10 mouse cellular contexts compared by ENCODE assay signal in the genomic region with DNA sequence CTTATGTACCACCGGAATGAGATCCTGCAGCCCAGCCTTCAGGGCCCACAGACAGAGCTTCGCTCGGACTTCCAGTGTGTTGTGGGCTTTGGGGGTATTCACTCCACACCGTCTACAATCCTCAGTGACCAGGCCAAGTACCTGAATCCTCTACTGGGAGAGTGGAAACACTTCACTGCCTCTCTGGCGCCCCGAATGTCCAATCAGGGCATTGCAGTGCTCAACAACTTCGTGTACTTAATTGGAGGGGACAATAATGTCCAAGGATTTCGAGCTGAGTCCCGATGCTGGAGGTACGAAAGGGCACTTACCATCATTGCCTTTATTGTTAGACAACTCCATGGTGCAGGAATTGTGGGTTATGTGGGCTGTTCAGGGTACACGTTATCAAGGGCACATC. TPM values are rescaled to one million over a fixed set of nuclear protein-coding genes. Genes with fewer than 3 reads are reported as not detected.
DNase-seq lines count a peak whose midpoint lies in the region; ATAC-seq and TF ChIP-seq lines count a peak whose summit lies in the region.
"Had no signal": no experiment of that assay in that cellular context is flagged by ENCODE, and none has a peak within 500 bp of the region (broad histone marks: within the 10 kb centered on the region; RNA-seq: fewer than 3 reads in every experiment).

No protein-coding gene starts in this region.

- H3K27ac ChIP-seq in forebrain, postnatal 0 days (ENCODE audit: low read depth, low read length): no peak overlapping the region
- no peak overlapping the region for H3K27ac ChIP-seq in forebrain, embryonic 10.5 days
- H3K27ac ChIP-seq in midbrain, embryonic 14.5 days (replicated peaks; ENCODE audit: low read depth, low read length): no peak overlapping the region
- no peak overlapping the region for H3K27ac ChIP-seq in midbrain, embryonic 13.5 days
- no peak overlapping the region for H3K27ac ChIP-seq in bone marrow macrophage, adult 2 months (ENCODE audit: insufficient read depth, low read depth, low read length)
- H3K27ac ChIP-seq: neural tube, embryonic 13.5 days had no signal

- no peak for DNase-seq in forebrain, postnatal 0 days
- no peak for DNase-seq in forebrain, embryonic 10.5 days (ENCODE audit: extremely low spot score, low spot score)
- peak; percentile 38 for DNase-seq in midbrain, embryonic 14.5 days
- peak; percentile 55 for DNase-seq in lung, postnatal 36 days
- no peak for DNase-seq in natural killer cell, adult 2 months (ENCODE audit: low spot score in 2 of 2)
- DNase-seq in spleen, postnatal 36 days (ENCODE audit: low spot score in 2 of 2): no peak

- ATAC-seq in forebrain, postnatal 0 days: no peak
- no peak for ATAC-seq in midbrain, embryonic 14.5 days (ENCODE audit: low FRiP score, low TSS enrichment)
- ATAC-seq in midbrain, embryonic 13.5 days: no peak

- H3K4me2 ChIP-seq in forebrain, postnatal 0 days (ENCODE audit: low read depth): no peak overlapping the region
- H3K4me2 ChIP-seq in midbrain, embryonic 14.5 days (ENCODE audit: low read length): no peak overlapping the region
- H3K4me2 ChIP-seq in midbrain, embryonic 13.5 days (replicated peaks): no peak overlapping the region
- H3K4me2 ChIP-seq: neural tube, embryonic 13.5 days had no signal

- H3K4me3 ChIP-seq in forebrain, postnatal 0 days (ENCODE audit: low read depth, low read length): no peak overlapping the region
- no peak overlapping the region for H3K4me3 ChIP-seq in forebrain, embryonic 10.5 days
- no peak overlapping the region for H3K4me3 ChIP-seq in midbrain, embryonic 14.5 days (replicated peaks; ENCODE audit: low read depth, low read length)
- H3K4me3 ChIP-seq in midbrain, embryonic 13.5 days (replicated peaks): no peak overlapping the region
- no peak overlapping the region for H3K4me3 ChIP-seq in bone marrow macrophage, adult 2 months (ENCODE audit: insufficient read depth, low read length)
- H3K4me3 ChIP-seq: neural tube, embryonic 13.5 days had no signal

- TF ChIP-seq CTCF in forebrain, postnatal 0 days (IDR thresholded peaks at IDR 0.05; ENCODE audit: low read depth): peak; percentile 65
- peak; percentile 40; the same call in 1 of the 2 replicates for TF ChIP-seq CTCF in bone marrow macrophage, adult 2 months (IDR thresholded peaks at IDR 0.05; ENCODE audit: low read depth, low read length)

- peaks cover 63% of the 10 kb centered on the region for H3K36me3 ChIP-seq in forebrain, postnatal 0 days (ENCODE audit: insufficient read depth)
- H3K36me3 ChIP-seq in forebrain, embryonic 10.5 days (replicated peaks): peaks cover 81% of the 10 kb centered on the region
- peaks cover 74% of the 10 kb centered on the region for H3K36me3 ChIP-seq in midbrain, embryonic 14.5 days (ENCODE audit: control insufficient read depth, insufficient read depth, low read length)
- H3K36me3 ChIP-seq in midbrain, embryonic 13.5 days: peaks cover 62% of the 10 kb centered on the region

- TF ChIP-seq POLR2A in bone marrow macrophage, adult 2 months (IDR thresholded peaks at IDR 0.05; ENCODE audit: borderline replicate concordance, low read depth, low read length): no peak

- no peaks in the 10 kb centered on the region for H3K27me3 ChIP-seq in forebrain, postnatal 0 days (ENCODE audit: insufficient read depth, low read length)
- no peaks in the 10 kb centered on the region for H3K27me3 ChIP-seq in forebrain, embryonic 10.5 days (ENCODE audit: poor library complexity, severe bottlenecking)
- no peaks in the 10 kb centered on the region for H3K27me3 ChIP-seq in midbrain, embryonic 14.5 days (ENCODE audit: control insufficient read depth, insufficient read depth, low read length)
- H3K27me3 ChIP-seq in midbrain, embryonic 13.5 days: no peaks in the 10 kb centered on the region
- H3K27me3 ChIP-seq: neural tube, embryonic 13.5 days had no signal

- H3K4me1 ChIP-seq in forebrain, postnatal 0 days (ENCODE audit: insufficient read depth): no peaks in the 10 kb centered on the region
- H3K4me1 ChIP-seq in forebrain, embryonic 10.5 days: no peaks in the 10 kb centered on the region
- no peaks in the 10 kb centered on the region for H3K4me1 ChIP-seq in midbrain, embryonic 14.5 days (ENCODE audit: control insufficient read depth, insufficient read depth, low read length)
- no peaks in the 10 kb centered on the region for H3K4me1 ChIP-seq in midbrain, embryonic 13.5 days (replicated peaks)
- peaks cover 8% of the 10 kb centered on the region for H3K4me1 ChIP-seq in bone marrow macrophage, adult 2 months (ENCODE audit: control insufficient read depth, insufficient read depth, low read length)
- H3K4me1 ChIP-seq: neural tube, embryonic 13.5 days had no signal

- H3K9me3 ChIP-seq in forebrain, postnatal 0 days (ENCODE audit: low read length): no peaks in the 10 kb centered on the region
- no peaks in the 10 kb centered on the region for H3K9me3 ChIP-seq in forebrain, embryonic 10.5 days
- H3K9me3 ChIP-seq in midbrain, embryonic 14.5 days (ENCODE audit: control insufficient read depth, low read length): no peaks in the 10 kb centered on the region
- H3K9me3 ChIP-seq in midbrain, embryonic 13.5 days: no peaks in the 10 kb centered on the region
- H3K9me3 ChIP-seq: neural tube, embryonic 13.5 days had no signal

- 65% methylated on average over 11 of the region's 11 CpGs for WGBS in forebrain, postnatal 0 days
- WGBS in forebrain, embryonic 10.5 days: 72% methylated on average over 11 of the region's 11 CpGs
- WGBS in midbrain, embryonic 14.5 days: 63% methylated on average over 11 of the region's 11 CpGs
- WGBS in midbrain, embryonic 13.5 days: 70% methylated on average over 11 of the region's 11 CpGs

- no peak overlapping the region for H3K9ac ChIP-seq in forebrain, postnatal 0 days
- H3K9ac ChIP-seq in midbrain, embryonic 14.5 days (replicated peaks; ENCODE audit: low read length): no peak overlapping the region
- no peak overlapping the region for H3K9ac ChIP-seq in midbrain, embryonic 13.5 days (replicated peaks)
- H3K9ac ChIP-seq: neural tube, embryonic 13.5 days had no signal

RNA-seq across cellular contexts. Expression of a gene that starts 17.4 kb away (rescaled TPM):
- 117 and 162 TPM in 2 replicates for total RNA-seq in forebrain, postnatal 0 days (2014; rRNA removed)
- 69.6 and 73.8 TPM in 2 replicates for polyA plus RNA-seq in forebrain, postnatal 0 days (2015; fragmentation: Nextera tagmentation; extraction: Ambion mirVana)
- 55.4 and 59.1 TPM in 2 replicates for polyA plus RNA-seq in forebrain, embryonic 10.5 days (2016; fragmentation: Nextera tagmentation; extraction: Ambion mirVana)
- 75.5 and 75.6 TPM in 2 replicates for polyA plus RNA-seq in midbrain, embryonic 14.5 days (2014; fragmentation: Nextera tagmentation; extraction: Ambion mirVana)
- polyA plus RNA-seq in midbrain, embryonic 13.5 days (2015; fragmentation: Nextera tagmentation; extraction: Ambion mirVana): 64.9 and 68.9 TPM in 2 replicates
- 9.3 and 12.4 TPM in 2 replicates for polyA plus RNA-seq in bone marrow macrophage, adult 2 months (2012; ENCODE audit: insufficient read depth, insufficient read length, missing spikeins)

RNA-seq across cellular contexts. Expression of a gene that starts 20.3 kb away (rescaled TPM):
- total RNA-seq in forebrain, postnatal 0 days (2014; rRNA removed): 6.2 and 10.6 TPM in 2 replicates
- polyA plus RNA-seq in forebrain, postnatal 0 days (2015; fragmentation: Nextera tagmentation; extraction: Ambion mirVana): 1.9 and 2.1 TPM in 2 replicates
- polyA plus RNA-seq in forebrain, embryonic 10.5 days (2016; fragmentation: Nextera tagmentation; extraction: Ambion mirVana): 4.0 and 4.1 TPM in 2 replicates
- 0.55 and 1.0 TPM in 2 replicates for polyA plus RNA-seq in midbrain, embryonic 14.5 days (2014; fragmentation: Nextera tagmentation; extraction: Ambion mirVana)
- 0.85 and 1.6 TPM in 2 replicates for polyA plus RNA-seq in midbrain, embryonic 13.5 days (2015; fragmentation: Nextera tagmentation; extraction: Ambion mirVana)
- polyA plus RNA-seq in bone marrow macrophage, adult 2 months (2012; ENCODE audit: insufficient read depth, insufficient read length, missing spikeins): 0.86 and 1.7 TPM in 2 replicates

RNA-seq across cellular contexts. Expression of a gene that starts 44.1 kb away (rescaled TPM):
- total RNA-seq in forebrain, postnatal 0 days (2014; rRNA removed): 45.6 and 48.5 TPM in 2 replicates
- 40.9 and 46.9 TPM in 2 replicates for polyA plus RNA-seq in forebrain, postnatal 0 days (2015; fragmentation: Nextera tagmentation; extraction: Ambion mirVana)
- 47.4 and 47.5 TPM in 2 replicates for polyA plus RNA-seq in forebrain, embryonic 10.5 days (2016; fragmentation: Nextera tagmentation; extraction: Ambion mirVana)
- polyA plus RNA-seq in midbrain, embryonic 14.5 days (2014; fragmentation: Nextera tagmentation; extraction: Ambion mirVana): 37.2 and 39.8 TPM in 2 replicates
- polyA plus RNA-seq in midbrain, embryonic 13.5 days (2015; fragmentation: Nextera tagmentation; extraction: Ambion mirVana): 44.7 and 47.7 TPM in 2 replicates
- 82.4 and 105 TPM in 2 replicates for polyA plus RNA-seq in bone marrow macrophage, adult 2 months (2012; ENCODE audit: insufficient read depth, insufficient read length, missing spikeins)

RNA-seq across cellular contexts. Expression of a gene that starts 56.1 kb away (rescaled TPM):
- 4.5 and 5.9 TPM in 2 replicates for total RNA-seq in forebrain, postnatal 0 days (2014; rRNA removed)
- 6.8 TPM in 2 replicates for polyA plus RNA-seq in forebrain, postnatal 0 days (2015; fragmentation: Nextera tagmentation; extraction: Ambion mirVana)
- not detected in 2 replicates for polyA plus RNA-seq in forebrain, embryonic 10.5 days (2016; fragmentation: Nextera tagmentation; extraction: Ambion mirVana)
- polyA plus RNA-seq in midbrain, embryonic 14.5 days (2014; fragmentation: Nextera tagmentation; extraction: Ambion mirVana): 2.4 and 5.3 TPM in 2 replicates
- 0.54 and 0.70 TPM in 2 replicates for polyA plus RNA-seq in midbrain, embryonic 13.5 days (2015; fragmentation: Nextera tagmentation; extraction: Ambion mirVana)
- not detected in 2 replicates for polyA plus RNA-seq in bone marrow macrophage, adult 2 months (2012; ENCODE audit: insufficient read depth, insufficient read length, missing spikeins)
- polyA plus RNA-seq: intestine, embryonic 14.5 days had no signal

Comparison
In these comparisons a context has a peak if more than half of its experiments do, and no peak if none do; other contexts are left out.
1. DNase-seq: peak in midbrain, embryonic 14.5 days (single experiment) and lung, postnatal 36 days (single experiment); none in forebrain, postnatal 0 days (single experiment), forebrain, embryonic 10.5 days (single experiment), natural killer cell, adult 2 months (0 of 2) and spleen, postnatal 36 days (0 of 2).